Mouse (Mus musculus) adrenal gland, postnatal 10 days (tissue): Measurements from ENCODE around the gene Lrrc74b. TPM values are rescaled to one million over a fixed set of nuclear protein-coding genes. Genes with fewer than 3 reads are reported as not detected.
"Not testable (repeated sequence)": the region's sequence is repeated elsewhere in the genome, so short reads cannot be mapped to it uniquely, and the experiment has no call there.

Source experiments
- DNase-seq: peaks from one replicate; pipeline ENCODE4 v3.0.0; 2021; ENCODE audit warnings: mixed read lengths
- total RNA-seq, 2 experiments: library from RNA; stranded (reverse); gene quantifications; 2 replicates each; pipeline ENCODE4 v1.2.3; 2021

Lrrc74b gene
- total RNA-seq, 2 experiments from 2014 or later: 0.48 to 0.58 TPM

- DNase-seq: no peak
Observed at GRCm38 (mm10) chr16:17552837-17553236, 8.2 kb downstream of the Lrrc74b start.

DNA sequence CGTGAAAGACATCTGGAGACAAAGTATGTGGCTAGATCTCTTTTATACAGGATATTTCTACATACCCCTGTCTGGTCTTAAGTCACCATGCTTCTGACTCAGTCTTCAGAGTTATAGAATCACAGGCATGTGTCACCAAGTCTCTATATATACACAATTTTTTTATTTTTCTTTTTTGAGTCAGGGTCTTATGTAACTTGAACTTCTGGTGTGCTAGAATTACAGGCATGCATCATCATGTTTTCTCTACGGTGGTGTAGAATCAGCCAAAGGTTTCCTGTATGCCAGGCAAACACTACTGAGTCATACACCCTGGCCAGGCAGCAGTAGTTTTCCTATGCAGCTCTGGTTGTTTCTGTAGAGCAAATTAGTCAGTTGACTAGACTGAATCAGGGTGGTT lies 18.4 kb downstream of the Lrrc74b start:
- DNase-seq: no peak

- no peak for DNase-seq
Observed at GRCm38 (mm10) chr16:17536584-17536983, 24.5 kb downstream of the Lrrc74b start.

GRCm38 (mm10) chr16:17532676-17533329 lies 28.2 kb downstream of the Lrrc74b start:
- DNase-seq: no peak

DNA sequence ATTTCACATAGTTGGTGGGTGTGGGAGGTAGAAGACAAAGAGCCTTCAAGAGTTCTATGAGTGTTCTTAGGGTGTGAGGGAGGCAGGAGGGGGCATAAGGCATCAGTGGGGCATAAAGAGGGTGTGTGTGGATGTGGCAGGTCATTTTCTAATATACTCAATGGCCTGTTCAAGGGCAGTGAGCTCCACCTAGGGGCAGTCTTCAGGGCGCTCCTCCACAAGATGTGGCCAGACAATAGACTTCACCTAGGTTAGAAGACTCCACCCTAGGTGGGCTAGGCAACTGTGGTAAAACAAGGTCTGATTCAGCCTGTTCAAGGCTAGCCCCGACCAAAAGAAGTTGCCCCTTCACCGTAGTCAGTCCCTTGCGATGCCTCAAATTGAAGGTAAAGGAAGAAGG lies 28.8 kb downstream of the Lrrc74b start:
- DNase-seq: peak; percentile 34

- peak; percentile 97 for DNase-seq
Observed at GRCm38 (mm10) chr16:17530640-17531288, 30.3 kb downstream of the Lrrc74b start, which contains the start of gene Thap7. TSS of gene Thap7 (minus strand) at chr16:17531136.

- DNase-seq: peak; percentile 38
Observed at GRCm38 (mm10) chr16:17529981-17530586, 31.0 kb downstream of the Lrrc74b start.

GRCm38 (mm10) chr16:17528276-17528675 lies 32.8 kb downstream of the Lrrc74b start:
- no peak for DNase-seq

- no peak for DNase-seq
Observed at GRCm38 (mm10) chr16:17527606-17528005, 33.4 kb downstream of the Lrrc74b start.

GRCm38 (mm10) chr16:17526223-17526622 lies 34.8 kb downstream of the Lrrc74b start:
- DNase-seq: no peak

GRCm38 (mm10) chr16:17525524-17525923 lies 35.5 kb downstream of the Lrrc74b start:
- DNase-seq: no peak

GRCm38 (mm10) chr16:17524156-17524555 lies 36.9 kb downstream of the Lrrc74b start:
- no peak for DNase-seq

DNA sequence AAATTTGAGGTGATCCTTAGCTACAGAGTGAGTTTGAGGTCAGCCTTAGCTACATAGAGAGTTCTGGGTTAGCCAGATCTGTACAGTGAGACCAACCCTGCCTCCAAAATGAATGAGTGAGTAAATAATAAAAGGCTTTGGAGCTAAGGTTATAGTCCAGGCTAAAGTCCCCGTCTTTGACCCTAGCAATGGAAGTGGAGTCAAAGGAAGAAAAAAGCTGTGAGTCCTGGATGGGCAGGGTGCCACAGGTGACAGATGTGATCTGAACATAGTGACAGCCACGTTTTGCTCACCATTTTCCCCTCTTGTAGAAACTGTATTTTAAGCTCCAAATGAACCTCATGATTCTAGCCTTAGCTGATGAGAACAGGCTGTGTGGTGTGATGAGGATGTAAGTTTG lies 42.1 kb downstream of the Lrrc74b start:
- DNase-seq: no peak

GRCm38 (mm10) chr16:17511431-17511830 lies 49.6 kb downstream of the Lrrc74b start:
- DNase-seq: no peak

DNA sequence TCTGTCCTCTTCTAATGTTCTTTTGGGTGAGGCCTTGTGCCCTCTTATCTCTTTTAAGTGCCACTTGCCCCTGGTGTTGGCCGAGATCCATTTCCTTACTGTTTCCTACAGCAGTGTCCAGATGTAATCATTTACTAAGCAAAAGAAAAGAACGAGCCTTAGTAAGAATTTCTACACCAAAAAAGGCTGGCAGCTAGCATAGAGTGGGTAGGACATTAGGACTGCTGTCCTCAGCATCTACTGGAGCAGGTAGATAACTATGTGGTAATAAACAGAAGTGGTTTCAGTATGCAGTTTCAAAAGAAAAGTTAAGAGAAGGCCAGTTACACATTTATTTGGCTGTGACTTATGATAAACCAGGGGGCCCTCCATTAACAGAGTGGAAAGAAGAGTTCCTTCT lies 50.4 kb downstream of the Lrrc74b start:
- no peak for DNase-seq

- no peak for DNase-seq
Observed at GRCm38 (mm10) chr16:17510143-17510542, 50.9 kb downstream of the Lrrc74b start.

DNA sequence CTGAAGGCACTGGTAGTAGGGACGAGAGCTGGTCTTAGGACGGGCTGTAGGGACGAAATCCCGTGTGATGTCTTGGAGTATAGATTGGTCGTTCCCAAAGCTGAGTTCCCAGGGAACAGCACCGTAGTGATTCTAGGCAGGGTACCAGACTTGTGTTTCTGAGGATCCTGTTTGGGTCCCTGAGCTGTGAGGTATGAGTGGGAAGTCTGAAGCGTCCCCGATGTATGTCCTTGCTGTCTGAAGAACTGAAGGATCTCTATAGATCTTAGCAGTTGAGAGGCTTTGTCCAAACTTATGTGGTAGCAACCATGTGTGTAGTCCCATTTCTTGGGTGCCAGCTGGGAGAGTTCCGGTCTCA lies 51.8 kb downstream of the Lrrc74b start:
- no peak for DNase-seq

DNA sequence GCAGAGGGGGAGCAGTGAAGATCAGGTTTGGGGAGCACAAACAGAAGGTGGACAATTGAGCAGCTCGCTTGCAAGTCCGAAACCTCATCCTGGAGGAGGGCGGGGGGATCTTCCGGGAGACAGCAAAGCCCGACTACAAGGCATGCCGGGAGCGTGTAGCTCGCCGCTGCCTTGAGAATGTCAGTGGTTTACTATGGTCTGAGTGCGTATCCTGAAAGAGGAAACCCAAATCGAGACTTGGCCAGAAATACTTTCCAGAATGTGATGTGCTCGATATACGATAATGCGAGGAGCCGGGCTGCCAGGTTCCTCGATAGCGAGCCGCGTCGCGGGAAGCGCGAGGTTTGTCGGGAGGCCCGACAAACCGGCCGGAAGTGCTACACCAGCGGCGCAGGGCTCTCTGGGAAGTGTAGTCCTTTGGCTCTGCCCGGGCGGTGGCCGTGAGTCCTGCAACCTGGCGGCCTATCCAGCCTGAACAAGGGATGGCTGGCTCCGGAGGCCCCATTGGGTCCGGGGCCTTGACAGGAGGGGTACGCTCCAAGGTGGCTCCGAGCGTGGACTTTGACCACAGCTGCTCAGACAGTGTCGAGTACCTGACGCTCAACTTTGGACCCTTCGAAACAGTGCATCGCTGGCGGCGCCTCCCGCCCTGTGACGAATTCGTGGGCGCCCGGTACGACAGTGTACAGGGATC lies 52.4 kb downstream of the Lrrc74b start, which contains the start of gene Lztr1:
Gene Lztr1, plus strand, starts transcription at position 143 of the 694 bp plus-strand sequence.
- peak; percentile 93 for DNase-seq

DNA sequence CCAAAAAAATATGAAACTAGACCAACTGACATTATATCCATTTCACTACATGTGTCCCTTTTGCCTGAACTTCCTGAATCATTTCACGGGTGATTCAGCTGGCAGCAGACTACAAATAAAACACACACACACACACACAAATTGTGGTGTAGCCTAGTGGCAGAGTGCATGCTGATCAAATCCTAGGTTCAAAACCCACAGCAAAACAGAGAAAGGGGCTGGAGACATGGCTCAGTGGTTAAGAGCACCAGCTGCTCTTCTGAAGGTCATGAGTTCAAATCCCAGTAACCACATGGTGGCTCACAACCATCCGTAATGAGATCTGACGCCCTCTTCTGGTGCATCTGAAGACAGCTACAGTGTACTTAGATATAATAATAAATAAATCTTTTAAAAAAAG lies 53.0 kb downstream of the Lrrc74b start:
- DNase-seq: not testable (repeated sequence)

DNA sequence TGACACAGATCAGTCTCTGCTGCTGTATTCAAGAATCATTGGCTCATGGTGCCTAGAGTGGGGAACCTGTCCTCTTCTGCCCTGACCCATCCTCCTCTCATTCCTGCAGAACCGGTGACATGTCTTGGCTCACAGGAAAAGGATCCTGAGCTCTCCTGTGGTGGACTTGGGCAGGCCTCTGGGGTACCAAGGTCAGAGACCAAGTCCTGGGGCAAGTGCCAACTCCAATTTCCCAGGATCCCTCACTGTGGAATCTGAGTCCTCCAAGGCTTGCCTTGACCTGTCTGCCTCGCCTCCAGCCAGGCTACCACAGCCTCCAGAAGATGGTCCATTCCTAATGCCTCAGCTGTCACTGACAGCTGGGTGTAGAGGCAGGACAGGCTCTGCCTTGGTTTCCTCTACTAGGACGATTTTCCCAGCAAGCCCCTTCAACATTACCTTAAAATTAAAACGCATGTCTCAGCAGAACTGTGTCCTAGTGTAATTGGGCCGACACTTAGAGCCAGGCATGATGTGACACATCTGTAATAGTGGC lies 54.0 kb downstream of the Lrrc74b start:
- no peak for DNase-seq

- DNase-seq: no peak
Observed at GRCm38 (mm10) chr16:17502681-17503080, 58.4 kb downstream of the Lrrc74b start.

- no peak for DNase-seq
Observed at GRCm38 (mm10) chr16:17499249-17499883, 61.7 kb downstream of the Lrrc74b start.
